In genomic region chr11:80335609-80336350, GRCm38 (mm10) we compare ENCODE assay signal across 10 mouse cellular contexts. TPM values are rescaled to one million over a fixed set of nuclear protein-coding genes. Genes with fewer than 3 reads are reported as not detected.
DNase-seq lines count a peak whose midpoint lies in the region; ATAC-seq and TF ChIP-seq lines count a peak whose summit lies in the region.
"Had no signal": no experiment of that assay in that cellular context is flagged by ENCODE, and none has a peak within 500 bp of the region (broad histone marks: within the 10 kb centered on the region; RNA-seq: fewer than 3 reads in every experiment).

No protein-coding gene starts in this region.

- no peak overlapping the region for H3K4me3 ChIP-seq in limb, embryonic 11.5 days (ENCODE audit: low read depth, low read length)
- no peak overlapping the region for H3K4me3 ChIP-seq in limb, embryonic 10.5 days
- no peak overlapping the region for H3K4me3 ChIP-seq in embryonic facial prominence, embryonic 11.5 days (ENCODE audit: low read depth, low read length)
- no peak overlapping the region for H3K4me3 ChIP-seq in lung, postnatal 0 days (ENCODE audit: low read depth, low read length)

- no peak overlapping the region for H3K4me2 ChIP-seq in limb, embryonic 11.5 days (ENCODE audit: low read depth, severe bottlenecking)
- no peak overlapping the region for H3K4me2 ChIP-seq in embryonic facial prominence, embryonic 11.5 days (ENCODE audit: low read depth, low read length)
- no peak overlapping the region for H3K4me2 ChIP-seq in lung, postnatal 0 days (replicated peaks; ENCODE audit: low read depth, low read length)

- H3K27ac ChIP-seq in limb, embryonic 11.5 days (replicated peaks; ENCODE audit: low read depth, low read length) = no peak overlapping the region
- no peak overlapping the region for H3K27ac ChIP-seq in limb, embryonic 10.5 days
- peak overlapping the region; percentile 24; the same call in 1 of the 2 replicates for H3K27ac ChIP-seq in embryonic facial prominence, embryonic 11.5 days (replicated peaks; ENCODE audit: low read depth, low read length)
- no peak overlapping the region for H3K27ac ChIP-seq in lung, postnatal 0 days (ENCODE audit: low read length)

- peak; percentile 28 for DNase-seq in limb, embryonic 11.5 days (ENCODE audit: low spot score)
- DNase-seq in limb, embryonic 10.5 days (ENCODE audit: low spot score) = no peak
- DNase-seq in embryonic facial prominence, embryonic 11.5 days (ENCODE audit: low spot score) = peak; percentile 37
- DNase-seq in yolk sac, embryonic 10.5 days (ENCODE audit: low spot score) = peak; percentile 12
- no peak for DNase-seq in lung, postnatal 0 days (ENCODE audit: low spot score)
- DNase-seq in adipocyte (ENCODE audit: low spot score) = no peak
- DNase-seq: cerebellum, adult 11 months had no signal

- no peak for ATAC-seq in limb, embryonic 11.5 days (ENCODE audit: insufficient number of reproducible peaks, low FRiP score, low TSS enrichment, low read depth)
- peak; percentile 86 for ATAC-seq in embryonic facial prominence, embryonic 11.5 days (replicated peaks; ENCODE audit: insufficient number of reproducible peaks, low FRiP score, low TSS enrichment, low read depth)
- 0 out of 2 replicates have a peak, but pooled peaks have one; percentile 34 for ATAC-seq in megakaryocyte-erythroid progenitor cell, adult 5-6 weeks (replicated peaks; ENCODE audit: low FRiP score, low TSS enrichment, poor library complexity, severe bottlenecking)
- no peak for ATAC-seq in lung, postnatal 0 days
- ATAC-seq in inflammation-experienced regulatory T-cells, adult 6 months = no peak
- ATAC-seq: intestine, embryonic 16.5 days had no signal

- TF ChIP-seq EP300 in lung, postnatal 0 days (IDR thresholded peaks at IDR 0.05) = no peak

- H3K36me3 ChIP-seq in limb, embryonic 11.5 days (ENCODE audit: control insufficient read depth, insufficient read depth, low read length) = no peaks in the 10 kb centered on the region
- no peaks in the 10 kb centered on the region for H3K36me3 ChIP-seq in limb, embryonic 10.5 days
- no peaks in the 10 kb centered on the region for H3K36me3 ChIP-seq in embryonic facial prominence, embryonic 11.5 days (replicated peaks; ENCODE audit: control insufficient read depth, insufficient read depth, low read depth, low read length)
- H3K36me3 ChIP-seq in lung, postnatal 0 days (ENCODE audit: insufficient read depth, low read length) = no peaks in the 10 kb centered on the region

- no peaks in the 10 kb centered on the region for H3K9me3 ChIP-seq in limb, embryonic 11.5 days (ENCODE audit: control insufficient read depth, low read length)
- no peaks in the 10 kb centered on the region for H3K9me3 ChIP-seq in limb, embryonic 10.5 days (replicated peaks)
- H3K9me3 ChIP-seq in embryonic facial prominence, embryonic 11.5 days (replicated peaks; ENCODE audit: control insufficient read depth, low read length) = no peaks in the 10 kb centered on the region
- H3K9me3 ChIP-seq in lung, postnatal 0 days (ENCODE audit: low read length) = no peaks in the 10 kb centered on the region

- TF ChIP-seq CTCF in lung, postnatal 0 days (IDR thresholded peaks at IDR 0.05) = no peak

- H3K9ac ChIP-seq in limb, embryonic 11.5 days (ENCODE audit: low read length) = no peak overlapping the region
- H3K9ac ChIP-seq in embryonic facial prominence, embryonic 11.5 days (replicated peaks; ENCODE audit: low read length) = no peak overlapping the region
- H3K9ac ChIP-seq in lung, postnatal 0 days (replicated peaks; ENCODE audit: low read depth) = no peak overlapping the region

- H3K4me1 ChIP-seq in limb, embryonic 11.5 days (ENCODE audit: control insufficient read depth, insufficient read depth, low read length) = 0 out of 2 replicates have a peak, but pooled peaks cover 3% of the 10 kb centered on the region
- H3K4me1 ChIP-seq in limb, embryonic 10.5 days = peaks cover 19% of the 10 kb centered on the region
- peaks cover 2% of the 10 kb centered on the region; the same call in 1 of the 2 replicates for H3K4me1 ChIP-seq in embryonic facial prominence, embryonic 11.5 days (ENCODE audit: control insufficient read depth, insufficient read depth, low read length)
- H3K4me1 ChIP-seq in lung, postnatal 0 days (ENCODE audit: insufficient read depth, low read depth, low read length) = no peaks in the 10 kb centered on the region

- 1% methylated on average over 7 of the region's 7 CpGs for WGBS in limb, embryonic 11.5 days
- WGBS in limb, embryonic 10.5 days = 1% methylated on average over 7 of the region's 7 CpGs
- 2% methylated on average over 7 of the region's 7 CpGs for WGBS in embryonic facial prominence, embryonic 11.5 days
- 7% methylated on average over 7 of the region's 7 CpGs for WGBS in lung, postnatal 0 days

- H3K27me3 ChIP-seq in limb, embryonic 11.5 days (ENCODE audit: control insufficient read depth, insufficient read depth, low read length) = no peaks in the 10 kb centered on the region
- H3K27me3 ChIP-seq in limb, embryonic 10.5 days (ENCODE audit: low read depth, poor library complexity, severe bottlenecking) = peaks cover 23% of the 10 kb centered on the region; the same call in 1 of the 2 replicates
- no peaks in the 10 kb centered on the region for H3K27me3 ChIP-seq in embryonic facial prominence, embryonic 11.5 days (ENCODE audit: control insufficient read depth, insufficient read depth, low read length)
- no peaks in the 10 kb centered on the region for H3K27me3 ChIP-seq in lung, postnatal 0 days (replicated peaks; ENCODE audit: insufficient read depth, low read length)

RNA-seq across cellular contexts. Expression of gene Rhbdl3, which starts 35.1 kb away (rescaled TPM):
- polyA plus RNA-seq in limb, embryonic 11.5 days (2014; fragmentation: Nextera tagmentation; extraction: Ambion mirVana) = 0.56 and 0.60 TPM in 2 replicates
- 0.34 and 0.85 TPM in 2 replicates for polyA plus RNA-seq in limb, embryonic 10.5 days (2016; fragmentation: Nextera tagmentation; extraction: Ambion mirVana)
- 3.2 and 4.0 TPM in 2 replicates for polyA plus RNA-seq in embryonic facial prominence, embryonic 11.5 days (2014; fragmentation: Nextera tagmentation; extraction: Ambion mirVana)
- 0.44 and 0.64 TPM in 2 replicates for total RNA-seq in megakaryocyte-erythroid progenitor cell, adult 5-6 weeks (2014; fragmentation: Nextera tagmentation)
- total RNA-seq in megakaryocyte-erythroid progenitor cell, adult 5-6 weeks (2017) = not detected in 2 replicates
- 0.86 and 1.3 TPM in 2 replicates for polyA plus RNA-seq in lung, postnatal 0 days (2015; fragmentation: Nextera tagmentation; extraction: Ambion mirVana)
- polyA plus RNA-seq in inflammation-experienced regulatory T-cells, adult 6 months (2017; shearing (Covaris generic)) = under 1 TPM; 0.40 to 0.78 (median 0.44) TPM

RNA-seq across cellular contexts. Expression of gene 5730455P16Rik, which starts 42.1 kb away (rescaled TPM):
- polyA plus RNA-seq in limb, embryonic 11.5 days (2014; fragmentation: Nextera tagmentation; extraction: Ambion mirVana) = 23.2 and 25.9 TPM in 2 replicates
- 21.3 and 25.0 TPM in 2 replicates for polyA plus RNA-seq in limb, embryonic 10.5 days (2016; fragmentation: Nextera tagmentation; extraction: Ambion mirVana)
- polyA plus RNA-seq in embryonic facial prominence, embryonic 11.5 days (2014; fragmentation: Nextera tagmentation; extraction: Ambion mirVana) = 20.7 and 23.5 TPM in 2 replicates
- 5.9 and 9.5 TPM in 2 replicates for total RNA-seq in megakaryocyte-erythroid progenitor cell, adult 5-6 weeks (2014; fragmentation: Nextera tagmentation)
- 8.3 and 13.8 TPM in 2 replicates for total RNA-seq in megakaryocyte-erythroid progenitor cell, adult 5-6 weeks (2017)
- polyA plus RNA-seq in lung, postnatal 0 days (2015; fragmentation: Nextera tagmentation; extraction: Ambion mirVana) = 13.3 and 14.3 TPM in 2 replicates
- 10 to 100 TPM; 13.5 to 15.2 (median 13.6) TPM for polyA plus RNA-seq in inflammation-experienced regulatory T-cells, adult 6 months (2017; shearing (Covaris generic))

RNA-seq across cellular contexts. Expression of gene Zfp207, which starts 47.3 kb away (rescaled TPM):
- 343 and 367 TPM in 2 replicates for polyA plus RNA-seq in limb, embryonic 11.5 days (2014; fragmentation: Nextera tagmentation; extraction: Ambion mirVana)
- 295 and 314 TPM in 2 replicates for polyA plus RNA-seq in limb, embryonic 10.5 days (2016; fragmentation: Nextera tagmentation; extraction: Ambion mirVana)
- 370 and 383 TPM in 2 replicates for polyA plus RNA-seq in embryonic facial prominence, embryonic 11.5 days (2014; fragmentation: Nextera tagmentation; extraction: Ambion mirVana)
- total RNA-seq in megakaryocyte-erythroid progenitor cell, adult 5-6 weeks (2014; fragmentation: Nextera tagmentation) = 282 and 353 TPM in 2 replicates
- 264 and 290 TPM in 2 replicates for total RNA-seq in megakaryocyte-erythroid progenitor cell, adult 5-6 weeks (2017)
- polyA plus RNA-seq in lung, postnatal 0 days (2015; fragmentation: Nextera tagmentation; extraction: Ambion mirVana) = 120 and 125 TPM in 2 replicates
- 100 to 1,000 TPM; 288 to 361 (median 313) TPM for polyA plus RNA-seq in inflammation-experienced regulatory T-cells, adult 6 months (2017; shearing (Covaris generic))

Comparison
In these comparisons a context has a peak if more than half of its experiments do, and no peak if none do; other contexts are left out.
1. DNase-seq: peak in limb, embryonic 11.5 days (single experiment), embryonic facial prominence, embryonic 11.5 days (single experiment) and yolk sac, embryonic 10.5 days (single experiment); none in limb, embryonic 10.5 days (single experiment), lung, postnatal 0 days (single experiment) and adipocyte (single experiment).
2. ATAC-seq: peak in embryonic facial prominence, embryonic 11.5 days (single experiment) and megakaryocyte-erythroid progenitor cell, adult 5-6 weeks (single experiment); none in limb, embryonic 11.5 days (single experiment), lung, postnatal 0 days (single experiment) and inflammation-experienced regulatory T-cells, adult 6 months (single experiment).